Mouse (Mus musculus): Measurements from ENCODE around the gene Zmym4.
"Not testable (repeated sequence)": the region's sequence is repeated elsewhere in the genome, so short reads cannot be mapped to it uniquely, and the experiment has no call there.

The Zmym4 gene

GRCm38 (mm10) chr4:126967864-126968821 is at the start of gene Zmym4:
Gene Zmym4 (minus strand): TSS chr4:126968135.
- DNase-seq (ENCODE audit: low read depth), result peak; percentile 99

- DNase-seq (ENCODE audit: low read depth), result no peak
Observed at GRCm38 (mm10) chr4:127016366-127016765, 48.4 kb upstream of the Zmym4 start.

GRCm38 (mm10) chr4:127015294-127015993 is 47.5 kb upstream of the Zmym4 start:
- DNase-seq (ENCODE audit: low read depth), result peak; percentile 88

- DNase-seq (ENCODE audit: low read depth), result peak; percentile 63
Observed at GRCm38 (mm10) chr4:127005113-127005936, 37.4 kb upstream of the Zmym4 start.

- no peak for DNase-seq (ENCODE audit: low read depth)
Observed at GRCm38 (mm10) chr4:127004384-127004783, 36.4 kb upstream of the Zmym4 start.

- DNase-seq (ENCODE audit: low read depth), result no peak
Observed at GRCm38 (mm10) chr4:127000601-127001105, 32.7 kb upstream of the Zmym4 start.

GRCm38 (mm10) chr4:126999372-126999771 is 31.4 kb upstream of the Zmym4 start:
- DNase-seq (ENCODE audit: low read depth), result not testable (repeated sequence)

- DNase-seq (ENCODE audit: low read depth), result peak; percentile 57
Observed at GRCm38 (mm10) chr4:126992356-126992755, 24.4 kb upstream of the Zmym4 start.

- DNase-seq (ENCODE audit: low read depth), result no peak
Observed at GRCm38 (mm10) chr4:126990553-126990952, 22.6 kb upstream of the Zmym4 start.

GRCm38 (mm10) chr4:126988503-126988902 is 20.6 kb upstream of the Zmym4 start:
- DNase-seq (ENCODE audit: low read depth), result no peak

GRCm38 (mm10) chr4:126986768-126987167 is 18.8 kb upstream of the Zmym4 start:
- DNase-seq (ENCODE audit: low read depth), result no peak

GRCm38 (mm10) chr4:126983736-126984525 is 16.0 kb upstream of the Zmym4 start:
- DNase-seq (ENCODE audit: low read depth), result not testable (repeated sequence)

- no peak for DNase-seq (ENCODE audit: low read depth)
Observed at GRCm38 (mm10) chr4:126983321-126983720, 15.4 kb upstream of the Zmym4 start.

GRCm38 (mm10) chr4:126978706-126979105 is 10.8 kb upstream of the Zmym4 start:
- DNase-seq (ENCODE audit: low read depth), result peak; percentile 83

- peak; percentile 68 for DNase-seq (ENCODE audit: low read depth)
Observed at GRCm38 (mm10) chr4:126977467-126977866, 9.5 kb upstream of the Zmym4 start.

GRCm38 (mm10) chr4:126967241-126967863 is 583 bp downstream of the Zmym4 start:
- peak; percentile 52 for DNase-seq (ENCODE audit: low read depth)

GRCm38 (mm10) chr4:126958682-126959081 is 9.3 kb downstream of the Zmym4 start:
- no peak for DNase-seq (ENCODE audit: low read depth)

GRCm38 (mm10) chr4:126958261-126958660 is 9.7 kb downstream of the Zmym4 start:
- DNase-seq (ENCODE audit: low read depth), result no peak

GRCm38 (mm10) chr4:126957434-126957833 is 10.5 kb downstream of the Zmym4 start:
- no peak for DNase-seq (ENCODE audit: low read depth)

- not testable (repeated sequence) for DNase-seq (ENCODE audit: low read depth)
Observed at GRCm38 (mm10) chr4:126950801-126951200, 17.1 kb downstream of the Zmym4 start.

Measured in NIH3T3 (cell line).